Mouse (Mus musculus) limb, embryonic 11.5 days (tissue): ENCODE results near the gene Pqlc2. TPM values are rescaled to one million over a fixed set of nuclear protein-coding genes. Genes with fewer than 3 reads are reported as not detected.

Experiments
- ATAC-seq: fragments of 200-750 bp; cut with Nextera tagmentation; 2 replicates; pipeline ENCODE4 v1.8.0; 2017; ENCODE audit warnings: low read depth; ENCODE audit not compliant: insufficient number of reproducible peaks, low FRiP score, low TSS enrichment
- DNase-seq: peaks from one replicate; pipeline ENCODE4 v3.0.0-alpha.2; 2015; ENCODE audit warnings: low spot score
- H3K27ac ChIP-seq: fragments of 300-500 bp; sonication (generic); replicated peaks from 2 replicates; pipeline ENCODE4 v1.5.1; 2014; ENCODE audit warnings: low read depth, mild to moderate bottlenecking, low read length
- H3K27me3 ChIP-seq: fragments of 300-500 bp; sonication (generic); 2 replicates; pipeline ENCODE4 v1.6.1; 2014; ENCODE audit warnings: mild to moderate bottlenecking, low read length, mixed read lengths; ENCODE audit not compliant: control insufficient read depth, insufficient read depth
- H3K36me3 ChIP-seq: fragments of 300-500 bp; sonication (generic); 2 replicates; pipeline ENCODE4 v1.6.1; 2014; ENCODE audit warnings: mild to moderate bottlenecking, low read length, moderate library complexity, mixed read lengths; ENCODE audit not compliant: control insufficient read depth, insufficient read depth
- H3K4me1 ChIP-seq: fragments of 300-500 bp; sonication (generic); 2 replicates; pipeline ENCODE4 v1.6.1; 2014; ENCODE audit warnings: low read length, mixed read lengths; ENCODE audit not compliant: control insufficient read depth, insufficient read depth
- H3K4me2 ChIP-seq: fragments of 300-500 bp; sonication (generic); 2 replicates; pipeline ENCODE4 v1.6.1; 2014; ENCODE audit warnings: low read depth, mild to moderate bottlenecking, moderate library complexity; ENCODE audit not compliant: severe bottlenecking
- H3K4me3 ChIP-seq: fragments of 300-500 bp; sonication (generic); 2 replicates; pipeline ENCODE4 v1.5.1; 2014; ENCODE audit warnings: low read depth, low read length
- H3K9ac ChIP-seq: fragments of 300-500 bp; sonication (generic); 2 replicates; pipeline ENCODE4 v1.6.1; 2014; ENCODE audit warnings: mild to moderate bottlenecking, low read length
- H3K9me3 ChIP-seq: fragments of 300-500 bp; sonication (generic); 2 replicates; pipeline ENCODE4 v1.6.1; 2016; ENCODE audit warnings: low read length; ENCODE audit not compliant: control insufficient read depth
- WGBS: fragments of 180-500 bp; shearing (Covaris S2); extraction: QIAGEN DNeasy Blood & Tissue Kit; methylation state at CpG from one replicate; pipeline ENCODE4 v1.1.7; 2014; 5-methylcytosine and 5-hydroxymethylcytosine counted together
- polyA plus RNA-seq: library from polyadenylated mRNA; unstranded; fragments of >200 nt; fragmentation: Nextera tagmentation; extraction: Ambion mirVana; gene quantifications from 2 replicates; pipeline ENCODE4 v1.2.1, GENCODE M21; 2014

Pqlc2 gene
- polyA plus RNA-seq, result 13.0 and 16.1 TPM in 2 replicates

- Histone ChIP-seq H3K36me3 (peaks cover 2% of the 10 kb centered on the region; the same call in 1 of the 2 replicates), H3K4me2 (peak within 1 kb of the TSS; percentile 88), H3K4me3 (peak within 1 kb of the TSS; percentile 96), H3K4me1 (peaks cover 13% of the 10 kb centered on the region), H3K9me3 (no peaks in the 10 kb centered on the region), H3K27me3 (no peaks in the 10 kb centered on the region), H3K27ac (0 out of 2 replicates have a peak within 1 kb of the TSS, but pooled peaks have one; percentile 18), H3K9ac (peak within 1 kb of the TSS; percentile 95)
- under 1% methylated on average over 63 of the region's 63 CpGs for WGBS
- peak; percentile 98 for DNase-seq
- peak; percentile 91 for ATAC-seq
These were observed at the start of gene Pqlc2, which contains the start of gene Akr7a5 for GRCm38 (mm10) chr4:139310171-139310898. Gene Pqlc2 (minus strand): TSS chr4:139310708. Gene Akr7a5 (plus strand): TSS chr4:139310744.

- Histone ChIP-seq H3K4me1 (peaks cover 3% of the 10 kb centered on the region; the same call in 1 of the 2 replicates), H3K27ac (no peak overlapping the region), H3K27me3 (no peaks in the 10 kb centered on the region), H3K4me3 (no peak overlapping the region), H3K9ac (no peak overlapping the region), H3K36me3 (peaks cover 27% of the 10 kb centered on the region), H3K9me3 (no peaks in the 10 kb centered on the region), H3K4me2 (no peak overlapping the region)
- ATAC-seq, result no peak
- DNase-seq, result no peak
- WGBS, result 93% methylated on average over 3 of the region's 3 CpGs
These were observed 46.7 kb upstream of the Pqlc2 start for GRCm38 (mm10) chr4:139357211-139357610.

GRCm38 (mm10) chr4:139352832-139353231, 42.3 kb upstream of the Pqlc2 start:
- peaks cover 24% of the 10 kb centered on the region for H3K36me3 ChIP-seq
- H3K4me3 ChIP-seq, result peak overlapping the region; percentile 89
- under 1% methylated on average over 7 of the region's 7 CpGs for WGBS
- H3K27me3 ChIP-seq, result no peaks in the 10 kb centered on the region
- no peaks in the 10 kb centered on the region for H3K9me3 ChIP-seq
- DNase-seq (no peak), ATAC-seq (no peak)
- H3K4me1 ChIP-seq, result peaks cover 8% of the 10 kb centered on the region; the same call in 1 of the 2 replicates
- H3K27ac ChIP-seq, result peak overlapping the region; percentile 93; the same call in 1 of the 2 replicates
- peak overlapping the region; percentile 94 for H3K4me2 ChIP-seq
- peak overlapping the region; percentile 93 for H3K9ac ChIP-seq

- no peaks in the 10 kb centered on the region for H3K27me3 ChIP-seq
- peak within 1 kb of the TSS; percentile 94 for H3K4me2 ChIP-seq
- peak; percentile 87 for DNase-seq
- no peaks in the 10 kb centered on the region for H3K9me3 ChIP-seq
- H3K27ac ChIP-seq, result peak within 1 kb of the TSS; percentile 93
- H3K4me3 ChIP-seq, result peak within 1 kb of the TSS; percentile 89
- peak within 1 kb of the TSS; percentile 93 for H3K9ac ChIP-seq
- H3K36me3 ChIP-seq, result peaks cover 21% of the 10 kb centered on the region
- under 1% methylated on average over 57 of the region's 64 CpGs for WGBS
- H3K4me1 ChIP-seq, result peaks cover 8% of the 10 kb centered on the region; the same call in 1 of the 2 replicates
- peak; percentile 90 for ATAC-seq
These were observed 41.6 kb upstream of the Pqlc2 start, which contains the start of the genes Mrto4, Emc1 and Ubr4 for GRCm38 (mm10) chr4:139351931-139352711. Gene Mrto4 (minus strand): TSS chr4:139352576. Gene Emc1 (plus strand): TSS chr4:139352587. Gene Ubr4 (plus strand): TSS chr4:139352609.

- Histone ChIP-seq H3K36me3 (peaks cover 20% of the 10 kb centered on the region), H3K9me3 (no peaks in the 10 kb centered on the region), H3K4me2 (no peak overlapping the region), H3K9ac (no peak overlapping the region), H3K4me1 (no peaks in the 10 kb centered on the region), H3K4me3 (no peak overlapping the region), H3K27me3 (no peaks in the 10 kb centered on the region), H3K27ac (no peak overlapping the region)
- DNase-seq (no peak), ATAC-seq (no peak)
- 80% methylated on average over 23 of the region's 23 CpGs for WGBS
These were observed 35.0 kb upstream of the Pqlc2 start for GRCm38 (mm10) chr4:139345416-139346019.

- Histone ChIP-seq H3K36me3 (peaks cover 13% of the 10 kb centered on the region), H3K27me3 (no peaks in the 10 kb centered on the region), H3K4me2 (no peak overlapping the region), H3K9me3 (no peaks in the 10 kb centered on the region), H3K9ac (no peak overlapping the region), H3K27ac (no peak overlapping the region), H3K4me3 (no peak overlapping the region), H3K4me1 (no peaks in the 10 kb centered on the region)
- WGBS, result 72% methylated on average over 5 of the region's 5 CpGs
- ATAC-seq, result no peak
- DNase-seq, result no peak
These were observed 33.2 kb upstream of the Pqlc2 start for GRCm38 (mm10) chr4:139343718-139344117.

GRCm38 (mm10) chr4:139341556-139342233, 31.2 kb upstream of the Pqlc2 start:
- DNase-seq, result no peak
- Histone ChIP-seq H3K4me1 (no peaks in the 10 kb centered on the region), H3K4me2 (no peak overlapping the region), H3K9ac (no peak overlapping the region), H3K36me3 (peaks cover 3% of the 10 kb centered on the region), H3K4me3 (no peak overlapping the region), H3K27me3 (peaks cover 3% of the 10 kb centered on the region; the same call in 1 of the 2 replicates), H3K9me3 (no peaks in the 10 kb centered on the region), H3K27ac (no peak overlapping the region)
- ATAC-seq, result no peak
- 83% methylated on average over 7 of the region's 7 CpGs for WGBS
